Mouse (Mus musculus) G1E (cell line): Measurements from ENCODE around the gene Pkp4. TPM values are rescaled to one million over a fixed set of nuclear protein-coding genes. Genes with fewer than 3 reads are reported as not detected.

Source experiments
- ATAC-seq: 2 replicates; pipeline ENCODE4 v1.8.0; 2016; ENCODE audit warnings: mild to moderate bottlenecking; ENCODE audit not compliant: insufficient number of reproducible peaks, poor library complexity, low FRiP score, severe bottlenecking; ENCODE audit errors: extremely low read depth
- DNase-seq: peaks from one replicate; pipeline ENCODE4 v3.0.0; 2012; ENCODE audit warnings: low spot score
- H3K27me3 ChIP-seq: 2 replicates; pipeline ENCODE4 v1.6.1; 2012; ENCODE audit warnings: mild to moderate bottlenecking, low read length, inconsistent platforms; ENCODE audit not compliant: insufficient read depth
- H3K36me3 ChIP-seq: replicated peaks from 2 replicates; pipeline ENCODE3; 2012; ENCODE audit warnings: mild to moderate bottlenecking, inconsistent platforms
- H3K4me1 ChIP-seq: 2 replicates; pipeline ENCODE4 v1.6.1; 2012; ENCODE audit warnings: low read depth, low read length, inconsistent platforms, mixed read lengths; ENCODE audit not compliant: insufficient read depth
- H3K4me3 ChIP-seq: 2 replicates; pipeline ENCODE4 v1.5.1; 2012; ENCODE audit warnings: low read depth, mild to moderate bottlenecking, inconsistent platforms, low read length, moderate library complexity, mixed read lengths
- H3K9me3 ChIP-seq: replicated peaks from 2 replicates; pipeline ENCODE4 v1.6.1; 2012; ENCODE audit warnings: inconsistent platforms
- CTCF ChIP-seq: IDR thresholded peaks from 2 replicates; pipeline ENCODE4 v1.5.1; 2012; ENCODE audit warnings: low read depth, low read length, inconsistent platforms, mixed read lengths
- GATA1 ChIP-seq: IDR thresholded peaks from 2 replicates; pipeline ENCODE4 v1.6.1; 2012; ENCODE audit warnings: borderline replicate concordance, low read length, inconsistent platforms, mixed read lengths
- GATA2 ChIP-seq: IDR thresholded peaks from 2 replicates; pipeline ENCODE4 v1.6.1; 2012; ENCODE audit warnings: low read depth, low read length, inconsistent platforms, borderline replicate concordance
- POLR2AphosphoS5 ChIP-seq: IDR thresholded peaks from 2 replicates; pipeline ENCODE4 v1.6.1; 2012; ENCODE audit warnings: low read depth, low read length, inconsistent platforms; ENCODE audit not compliant: insufficient replicate concordance
- TAL1 ChIP-seq: conservative IDR thresholded peaks from 2 replicates; pipeline ENCODE4 v1.6.1; 2012; ENCODE audit warnings: low read depth, low read length, inconsistent platforms, mixed read lengths
- polyA plus RNA-seq: library from polyadenylated mRNA; stranded (reverse); fragments of >175 nt; gene quantifications from 2 replicates; pipeline ENCODE4 v1.2.3, GENCODE M21; 2012
- total RNA-seq, 2 experiments: library from RNA; stranded (forward) in 1 of 2; stranded (reverse) in 1 of 2; fragments of 200-1000 nt in 1 of 2; fragments of >200 nt in 1 of 2; fragmentation: Nextera tagmentation in 1 of 2; gene quantifications; 2 replicates each; pipeline ENCODE4 v1.2.3; 2014 to 2017

Gene Pkp4
- total and polyA plus RNA-seq, 3 experiments = 29.1 to 61.0 (median 58.7) TPM

DNA sequence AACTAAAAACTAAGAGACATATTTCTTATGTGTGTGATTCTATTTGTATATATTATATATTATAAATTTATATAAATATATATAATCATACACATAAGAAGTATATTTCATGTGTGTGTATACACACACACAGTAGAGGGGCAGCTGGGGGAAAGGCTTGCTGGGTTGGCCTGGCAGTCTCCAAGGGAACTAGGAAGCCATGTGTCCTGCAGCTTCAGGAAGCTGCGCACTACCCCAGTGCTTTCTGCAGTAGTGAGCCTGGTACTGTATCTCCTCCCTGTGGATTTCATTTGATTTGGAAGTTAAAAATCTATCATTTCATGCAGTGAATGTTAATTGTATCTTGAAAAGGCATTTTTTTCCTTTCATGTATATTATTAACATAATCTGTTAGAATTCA, 180.2 kb downstream of the Pkp4 start:
- ATAC-seq (no peak), DNase-seq (no peak)
- H3K36me3 ChIP-seq = peaks cover 95% of the 10 kb centered on the region
- no peaks in the 10 kb centered on the region for H3K9me3 ChIP-seq
- H3K4me1 ChIP-seq = no peaks in the 10 kb centered on the region
- no peak overlapping the region for H3K4me3 ChIP-seq
- TF ChIP-seq TAL1 = no peak
- TF ChIP-seq GATA1 = no peak
- no peak for TF ChIP-seq GATA2
- no peak for TF ChIP-seq POLR2AphosphoS5
- TF ChIP-seq CTCF = no peak
- no peaks in the 10 kb centered on the region for H3K27me3 ChIP-seq

DNA sequence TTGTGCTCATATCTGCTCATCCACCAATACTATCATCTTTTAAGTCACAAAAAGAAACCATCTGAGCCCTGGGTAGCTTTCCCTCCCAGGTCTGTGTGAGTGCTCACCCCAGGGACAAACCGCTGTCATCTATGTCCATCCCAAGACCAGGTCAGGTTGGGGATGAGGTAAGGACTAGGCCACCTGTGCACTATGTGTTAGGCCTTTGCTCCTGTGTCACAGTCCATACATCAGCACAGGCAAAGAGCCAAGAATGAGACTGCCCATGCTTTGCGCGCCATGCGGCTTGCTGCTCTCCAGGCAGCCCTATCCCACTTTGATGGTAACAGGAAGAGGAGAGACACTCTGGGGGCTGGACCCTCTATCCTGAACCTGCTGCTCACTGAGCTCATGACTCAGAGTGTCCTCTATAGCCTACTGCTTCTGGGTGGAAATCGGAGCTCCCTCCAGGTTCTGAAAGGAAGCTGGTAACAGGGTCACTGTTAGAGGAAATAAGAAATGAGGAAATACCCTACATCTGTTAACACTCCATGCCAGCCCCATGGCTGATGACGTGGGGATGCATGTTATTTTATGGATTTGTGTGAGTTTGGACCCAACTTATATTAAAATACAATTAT, 182.1 kb downstream of the Pkp4 start:
- Histone ChIP-seq H3K9me3 (no peaks in the 10 kb centered on the region), H3K4me1 (no peaks in the 10 kb centered on the region), H3K4me3 (no peak overlapping the region), H3K27me3 (no peaks in the 10 kb centered on the region), H3K36me3 (peaks cover 97% of the 10 kb centered on the region)
- ATAC-seq (no peak), DNase-seq (no peak)
- no peak for TF ChIP-seq TAL1
- no peak for TF ChIP-seq POLR2AphosphoS5
- no peak for TF ChIP-seq GATA1
- TF ChIP-seq CTCF = no peak
- no peak for TF ChIP-seq GATA2

- Histone ChIP-seq H3K27me3 (no peaks in the 10 kb centered on the region), H3K9me3 (no peaks in the 10 kb centered on the region), H3K36me3 (peaks cover 97% of the 10 kb centered on the region), H3K4me1 (no peaks in the 10 kb centered on the region), H3K4me3 (no peak overlapping the region)
- no peak for ATAC-seq
- DNase-seq = no peak
- TF ChIP-seq TAL1 (no peak), GATA1 (no peak), GATA2 (no peak), CTCF (no peak), POLR2AphosphoS5 (no peak)
These were observed 183.2 kb downstream of the Pkp4 start for GRCm38 (mm10) chr2:59343834-59344233.

- Histone ChIP-seq H3K27me3 (no peaks in the 10 kb centered on the region), H3K4me1 (no peaks in the 10 kb centered on the region), H3K4me3 (no peak overlapping the region), H3K9me3 (no peaks in the 10 kb centered on the region), H3K36me3 (peaks cover 96% of the 10 kb centered on the region)
- no peak for ATAC-seq
- no peak for DNase-seq
- TF ChIP-seq TAL1 = no peak
- no peak for TF ChIP-seq CTCF
- TF ChIP-seq POLR2AphosphoS5 = no peak
- TF ChIP-seq GATA1 = no peak
These were observed 184.0 kb downstream of the Pkp4 start for GRCm38 (mm10) chr2:59344699-59345098.

- Histone ChIP-seq H3K4me1 (no peaks in the 10 kb centered on the region), H3K27me3 (no peaks in the 10 kb centered on the region), H3K4me3 (no peak overlapping the region), H3K9me3 (no peaks in the 10 kb centered on the region), H3K36me3 (peaks cover 96% of the 10 kb centered on the region)
- ATAC-seq (no peak), DNase-seq (no peak)
- TF ChIP-seq GATA1 = no peak
- no peak for TF ChIP-seq GATA2
- no peak for TF ChIP-seq CTCF
- TF ChIP-seq TAL1 = no peak
- no peak for TF ChIP-seq POLR2AphosphoS5
These were observed 184.6 kb downstream of the Pkp4 start for GRCm38 (mm10) chr2:59345141-59345839.

- Histone ChIP-seq H3K9me3 (no peaks in the 10 kb centered on the region), H3K27me3 (no peaks in the 10 kb centered on the region), H3K4me1 (no peaks in the 10 kb centered on the region), H3K36me3 (peaks cover 96% of the 10 kb centered on the region), H3K4me3 (peak overlapping the region; percentile 19; the same call in 1 of the 2 replicates)
- TF ChIP-seq GATA2 (no peak), TAL1 (no peak), GATA1 (no peak)
- DNase-seq = no peak
- ATAC-seq = no peak
These were observed 185.8 kb downstream of the Pkp4 start for GRCm38 (mm10) chr2:59346443-59346842.
